Mouse (Mus musculus) hindbrain, embryonic 10.5 days (tissue): ENCODE data around the gene Bcl11a. TPM values are rescaled to one million over a fixed set of nuclear protein-coding genes. Genes with fewer than 3 reads are reported as not detected.

ENCODE experiments used
- DNase-seq: peaks from one replicate; pipeline ENCODE4 v3.0.0-alpha.2; 2017; ENCODE audit warnings: low spot score
- H3K27ac ChIP-seq: fragments of 300-500 bp; sonication (generic); 2 replicates; pipeline ENCODE4 v1.5.1; 2016; ENCODE audit warnings: mild to moderate bottlenecking, moderate library complexity
- H3K27me3 ChIP-seq: fragments of 300-500 bp; sonication (generic); 2 replicates; pipeline ENCODE4 v1.6.1; 2016; ENCODE audit warnings: mild to moderate bottlenecking; ENCODE audit not compliant: poor library complexity, insufficient read depth, severe bottlenecking
- H3K36me3 ChIP-seq: fragments of 300-500 bp; sonication (generic); 2 replicates; pipeline ENCODE4 v1.6.1; 2016; ENCODE audit warnings: mild to moderate bottlenecking, moderate library complexity
- H3K4me1 ChIP-seq: fragments of 300-500 bp; sonication (generic); replicated peaks from 2 replicates; pipeline ENCODE4 v1.6.1; 2016; ENCODE audit warnings: mild to moderate bottlenecking
- H3K4me3 ChIP-seq: fragments of 300-500 bp; sonication (generic); 2 replicates; pipeline ENCODE4 v1.5.1; 2016; ENCODE audit warnings: mild to moderate bottlenecking, moderate library complexity
- H3K9me3 ChIP-seq: fragments of 300-500 bp; sonication (generic); 2 replicates; pipeline ENCODE4 v1.6.1; 2016; ENCODE audit warnings: mild to moderate bottlenecking, moderate library complexity
- WGBS: fragments of 180-500 bp; shearing (Covaris S2); methylation state at CpG from one replicate; pipeline ENCODE4 v1.1.7; 2016; 5-methylcytosine and 5-hydroxymethylcytosine counted together
- polyA plus RNA-seq: library from polyadenylated mRNA; unstranded; fragments of >200 nt; fragmentation: Nextera tagmentation; extraction: Ambion mirVana; gene quantifications from 2 replicates; pipeline ENCODE4 v1.2.1, GENCODE M21; 2016

The Bcl11a gene
- polyA plus RNA-seq, 1 experiment from 2014 or later: 54.9 TPM

GRCm38 (mm10) chr11:24141479-24142251, 63.8 kb downstream of the Bcl11a start:
- DNase-seq: peak; percentile 16
- H3K27ac ChIP-seq: peak overlapping the region; percentile 30; the same call in 1 of the 2 replicates
- WGBS: 69% methylated on average over 10 of the region's 10 CpGs
- peaks cover 6% of the 10 kb centered on the region for H3K9me3 ChIP-seq
- no peaks in the 10 kb centered on the region for H3K27me3 ChIP-seq
- peaks cover 18% of the 10 kb centered on the region for H3K36me3 ChIP-seq
- H3K4me1 ChIP-seq: peaks cover 10% of the 10 kb centered on the region
- no peak overlapping the region for H3K4me3 ChIP-seq

- Histone ChIP-seq H3K36me3 (peaks cover 18% of the 10 kb centered on the region), H3K9me3 (peaks cover 6% of the 10 kb centered on the region), H3K27me3 (no peaks in the 10 kb centered on the region), H3K4me3 (no peak overlapping the region), H3K27ac (peak overlapping the region; percentile 30; the same call in 1 of the 2 replicates), H3K4me1 (peaks cover 9% of the 10 kb centered on the region)
- WGBS: 61% methylated on average over 9 of the region's 9 CpGs
- DNase-seq: no peak
Measured at GRCm38 (mm10) chr11:24142316-24142715, 64.5 kb downstream of the Bcl11a start.

DNA sequence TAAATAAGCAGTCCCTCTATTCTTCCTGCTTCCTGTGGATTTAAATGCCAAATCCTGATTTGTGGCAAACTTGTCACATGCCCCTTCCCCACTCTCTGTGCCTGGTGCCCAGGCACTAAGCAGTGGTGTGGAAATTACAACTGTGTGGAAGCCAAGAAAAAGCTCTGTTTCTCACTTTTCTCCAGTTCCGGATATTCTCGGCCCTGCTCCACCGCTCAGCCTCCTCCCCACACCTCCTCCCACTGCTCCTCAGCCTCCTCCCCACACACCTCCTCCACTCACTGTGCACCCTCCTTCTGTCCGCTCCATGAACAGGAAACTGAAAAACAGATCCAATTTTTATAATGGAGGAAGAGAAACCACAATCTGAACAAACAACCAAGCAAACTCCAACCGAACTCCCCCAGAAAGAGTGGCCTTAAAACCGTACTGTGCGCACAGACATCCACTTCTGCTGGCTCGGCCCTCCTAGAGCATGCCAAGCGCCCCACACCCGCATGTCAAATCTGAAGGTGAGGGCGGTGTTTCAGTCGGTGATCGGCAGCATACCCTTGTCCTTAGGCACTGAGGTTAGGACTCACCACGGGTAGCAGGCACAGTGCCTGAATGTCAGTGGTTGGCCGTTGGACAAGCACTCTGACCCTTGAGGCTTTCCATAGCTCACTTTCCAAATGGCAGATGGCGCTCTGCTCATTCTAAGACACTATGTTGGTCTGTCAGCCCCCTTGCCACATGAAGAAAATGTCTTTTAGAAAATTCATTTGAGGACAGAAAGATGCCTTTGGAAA, 66.5 kb downstream of the Bcl11a start:
- H3K36me3 ChIP-seq: peaks cover 13% of the 10 kb centered on the region
- H3K4me3 ChIP-seq: no peak overlapping the region
- peaks cover 6% of the 10 kb centered on the region for H3K9me3 ChIP-seq
- DNase-seq: no peak
- H3K27me3 ChIP-seq: no peaks in the 10 kb centered on the region
- no peak overlapping the region for H3K27ac ChIP-seq
- WGBS: 85% methylated on average over 16 of the region's 16 CpGs
- peaks cover 11% of the 10 kb centered on the region for H3K4me1 ChIP-seq

DNA sequence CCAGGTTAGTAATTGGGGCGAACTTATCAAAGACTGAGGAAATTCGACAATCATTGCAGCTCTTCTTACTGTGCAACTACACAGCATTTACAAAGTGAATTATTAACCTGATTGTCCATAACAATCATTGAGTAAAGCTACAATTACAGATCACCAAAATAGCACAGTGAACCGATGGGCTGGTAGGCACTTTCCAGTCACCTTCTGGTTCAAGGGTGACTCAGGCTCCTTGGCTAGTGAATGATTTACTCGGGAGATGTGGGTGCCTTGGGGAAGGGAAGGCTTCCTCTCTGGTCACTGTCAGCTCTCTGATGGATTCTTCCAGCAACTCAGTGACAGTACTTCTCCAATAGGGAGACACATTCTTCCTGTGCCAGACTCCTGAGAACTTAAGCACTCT, 68.2 kb downstream of the Bcl11a start:
- 89% methylated on average over 4 of the region's 4 CpGs for WGBS
- H3K27ac ChIP-seq: no peak overlapping the region
- H3K4me1 ChIP-seq: peaks cover 16% of the 10 kb centered on the region
- DNase-seq: no peak
- peaks cover 4% of the 10 kb centered on the region; the same call in 1 of the 2 replicates for H3K36me3 ChIP-seq
- H3K4me3 ChIP-seq: no peak overlapping the region
- no peaks in the 10 kb centered on the region for H3K9me3 ChIP-seq
- H3K27me3 ChIP-seq: no peaks in the 10 kb centered on the region

- DNase-seq: no peak
- peaks cover 14% of the 10 kb centered on the region for H3K4me1 ChIP-seq
- H3K4me3 ChIP-seq: no peak overlapping the region
- no peaks in the 10 kb centered on the region for H3K27me3 ChIP-seq
- no peak overlapping the region for H3K27ac ChIP-seq
- no peaks in the 10 kb centered on the region for H3K9me3 ChIP-seq
- 90% methylated on average over 1 of the region's 1 CpGs for WGBS
- peaks cover 4% of the 10 kb centered on the region; the same call in 1 of the 2 replicates for H3K36me3 ChIP-seq
Measured at GRCm38 (mm10) chr11:24146437-24146836, 68.6 kb downstream of the Bcl11a start.

GRCm38 (mm10) chr11:24147698-24148097, 69.8 kb downstream of the Bcl11a start:
- Histone ChIP-seq H3K36me3 (peaks cover 4% of the 10 kb centered on the region; the same call in 1 of the 2 replicates), H3K4me1 (peaks cover 7% of the 10 kb centered on the region), H3K4me3 (no peak overlapping the region), H3K27ac (no peak overlapping the region), H3K9me3 (no peaks in the 10 kb centered on the region), H3K27me3 (no peaks in the 10 kb centered on the region)
- no peak for DNase-seq
- 80% methylated on average over 6 of the region's 6 CpGs for WGBS

DNA sequence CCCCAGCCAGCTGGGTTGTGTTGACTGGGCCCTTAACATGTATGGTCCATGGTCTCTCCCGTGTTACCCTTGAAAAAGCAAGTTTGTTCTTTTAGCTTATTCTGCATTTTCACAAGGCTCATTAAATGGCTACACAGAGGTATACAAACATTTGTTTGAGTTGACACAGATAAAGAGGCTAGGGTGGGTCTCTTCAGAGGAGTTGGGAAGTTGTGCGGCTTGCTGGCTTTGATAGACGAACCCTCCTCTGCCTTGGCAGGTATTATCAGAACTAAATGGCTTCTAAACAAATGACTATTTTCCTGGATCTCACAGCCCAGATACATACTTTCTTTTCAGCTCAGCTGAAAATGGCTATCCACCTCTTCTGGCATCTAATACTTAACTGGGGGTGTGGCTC, 70.7 kb downstream of the Bcl11a start:
- Histone ChIP-seq H3K27me3 (no peaks in the 10 kb centered on the region), H3K27ac (no peak overlapping the region), H3K4me1 (peaks cover 12% of the 10 kb centered on the region), H3K36me3 (0 out of 2 replicates have a peak, but pooled peaks cover 4% of the 10 kb centered on the region), H3K4me3 (no peak overlapping the region), H3K9me3 (no peaks in the 10 kb centered on the region)
- no peak for DNase-seq
- WGBS: 92% methylated on average over 3 of the region's 3 CpGs

GRCm38 (mm10) chr11:24149462-24150220, 71.8 kb downstream of the Bcl11a start:
- Histone ChIP-seq H3K4me1 (peaks cover 16% of the 10 kb centered on the region), H3K9me3 (no peaks in the 10 kb centered on the region), H3K27ac (no peak overlapping the region), H3K4me3 (no peak overlapping the region), H3K36me3 (no peaks in the 10 kb centered on the region), H3K27me3 (no peaks in the 10 kb centered on the region)
- DNase-seq: no peak
- 75% methylated on average over 9 of the region's 9 CpGs for WGBS

- Histone ChIP-seq H3K27ac (no peak overlapping the region), H3K4me1 (peaks cover 17% of the 10 kb centered on the region), H3K36me3 (no peaks in the 10 kb centered on the region), H3K4me3 (no peak overlapping the region), H3K9me3 (no peaks in the 10 kb centered on the region), H3K27me3 (no peaks in the 10 kb centered on the region)
- no peak for DNase-seq
- WGBS: 95% methylated on average over 7 of the region's 7 CpGs
Measured at GRCm38 (mm10) chr11:24152076-24152784, 74.4 kb downstream of the Bcl11a start.

- H3K27ac ChIP-seq: no peak overlapping the region
- no peaks in the 10 kb centered on the region for H3K9me3 ChIP-seq
- no peaks in the 10 kb centered on the region for H3K27me3 ChIP-seq
- no peak overlapping the region for H3K4me3 ChIP-seq
- WGBS: 68% methylated on average over 10 of the region's 10 CpGs
- peaks cover 19% of the 10 kb centered on the region for H3K4me1 ChIP-seq
- no peaks in the 10 kb centered on the region for H3K36me3 ChIP-seq
- peak; percentile 23 for DNase-seq
Measured at GRCm38 (mm10) chr11:24153049-24153448, 75.2 kb downstream of the Bcl11a start.

- 85% methylated on average over 9 of the region's 9 CpGs for WGBS
- DNase-seq: no peak
Measured at GRCm38 (mm10) chr11:24158026-24158425, 80.2 kb downstream of the Bcl11a start.

GRCm38 (mm10) chr11:24159656-24160055, 81.8 kb downstream of the Bcl11a start:
- peaks cover 26% of the 10 kb centered on the region for H3K36me3 ChIP-seq
- H3K4me3 ChIP-seq: no peak overlapping the region
- H3K27me3 ChIP-seq: no peaks in the 10 kb centered on the region
- 0 out of 2 replicates have a peak, but pooled peaks cover 7% of the 10 kb centered on the region for H3K4me1 ChIP-seq
- WGBS: 97% methylated on average over 2 of the region's 2 CpGs
- 0 out of 2 replicates have a peak, but pooled peaks cover 4% of the 10 kb centered on the region for H3K9me3 ChIP-seq
- no peak overlapping the region for H3K27ac ChIP-seq
- DNase-seq: no peak

More at GRCm38 (mm10) chr11:24158026-24158425, 80.2 kb downstream of the Bcl11a start:
- peaks cover 10% of the 10 kb centered on the region for H3K36me3 ChIP-seq
- no peaks in the 10 kb centered on the region for H3K9me3 ChIP-seq
- no peak overlapping the region for H3K27ac ChIP-seq
- H3K4me1 ChIP-seq: peaks cover 13% of the 10 kb centered on the region
- H3K4me3 ChIP-seq: no peak overlapping the region
- no peaks in the 10 kb centered on the region for H3K27me3 ChIP-seq
